Mouse (Mus musculus) MEL (cell line): ENCODE measurements around the gene Mms19. TPM values are rescaled to one million over a fixed set of nuclear protein-coding genes. Genes with fewer than 3 reads are reported as not detected.
"Not testable (repeated sequence)": the region's sequence is repeated elsewhere in the genome, so short reads cannot be mapped to it uniquely, and the experiment has no call there.

Source experiments
- DNase-seq: peaks from one replicate; pipeline ENCODE4 v3.0.0; 2011; ENCODE audit warnings: low read depth, low spot score
- H3K27ac ChIP-seq: 2 replicates; pipeline ENCODE4 v1.5.1; 2012; ENCODE audit warnings: low read depth, mild to moderate bottlenecking, control low read depth, low read length, moderate library complexity; ENCODE audit not compliant: control insufficient read depth
- H3K27me3 ChIP-seq, 2 experiments: fragments of 150-350 bp in 1 of 2; sonication (generic) in 1 of 2; 2 replicates each; pipeline ENCODE4 v1.6.1; 2012; ENCODE audit warnings: low read length in 2 of 2, mild to moderate bottlenecking in 2 of 2, improper control_type of control experiment in 1 of 2, moderate library complexity in 1 of 2; ENCODE audit not compliant: insufficient read depth in 2 of 2, control insufficient read depth in 1 of 2
- H3K36me3 ChIP-seq, 2 experiments: 2 replicates each; pipeline ENCODE4 v1.6.1; 2012 to 2014; ENCODE audit warnings: low read length in 2 of 2, improper control_type of control experiment in 1 of 2, inconsistent platforms in 1 of 2, mild to moderate bottlenecking in 1 of 2; ENCODE audit not compliant: insufficient read depth in 2 of 2, control insufficient read depth in 1 of 2
- H3K4me1 ChIP-seq, 2 experiments: fragments of 150-350 bp in 1 of 2; sonication (generic) in 1 of 2; 2 replicates each; pipeline ENCODE4 v1.6.1; 2012; ENCODE audit warnings: low read length in 2 of 2, improper control_type of control experiment in 1 of 2, mild to moderate bottlenecking in 1 of 2; ENCODE audit not compliant: insufficient read depth in 2 of 2, control insufficient read depth in 1 of 2
- H3K4me3 ChIP-seq, 2 experiments: fragments of 150-350 bp in 1 of 2; sonication (generic) in 1 of 2; 2 replicates each; pipeline ENCODE4 v1.5.1; 2012; ENCODE audit warnings: low read depth in 2 of 2, low read length in 2 of 2, mild to moderate bottlenecking in 2 of 2, moderate library complexity in 2 of 2, control low read depth in 1 of 2, improper control_type of control experiment in 1 of 2; ENCODE audit not compliant: control insufficient read depth in 1 of 2, insufficient read depth in 1 of 2
- H3K79me2 ChIP-seq: 2 replicates; pipeline ENCODE4 v1.6.1; 2012; ENCODE audit warnings: mild to moderate bottlenecking, low read length, moderate library complexity; ENCODE audit not compliant: control insufficient read depth, poor library complexity, insufficient read depth
- H3K9ac ChIP-seq: 2 replicates; pipeline ENCODE4 v1.6.1; 2012; ENCODE audit warnings: low read depth, mild to moderate bottlenecking, control low read depth, low read length, moderate library complexity; ENCODE audit not compliant: control insufficient read depth, poor library complexity, severe bottlenecking
- H3K9me3 ChIP-seq: fragments of 150-350 bp; sonication (generic); replicated peaks from 2 replicates; pipeline ENCODE4 v1.6.1; 2012; ENCODE audit warnings: mild to moderate bottlenecking, low read length, improper control_type of control experiment, moderate library complexity; ENCODE audit not compliant: insufficient read depth
- CTCF ChIP-seq, 3 experiments: IDR thresholded peaks in 2 of 3; conservative IDR thresholded peaks in 1 of 3; 2 replicates each; pipeline ENCODE4 v1.5.1; 2011 to 2012; ENCODE audit warnings: low read length in 3 of 3, low read depth in 2 of 3, mild to moderate bottlenecking in 2 of 3, improper control_type of control experiment in 1 of 3, inconsistent platforms in 1 of 3, mixed read lengths in 1 of 3, moderate library complexity in 1 of 3; ENCODE audit not compliant: control insufficient read depth in 1 of 3, insufficient read depth in 1 of 3, poor library complexity in 1 of 3, severe bottlenecking in 1 of 3
- GATA1 ChIP-seq: IDR thresholded peaks from 2 replicates; pipeline ENCODE4 v1.6.1; 2011; ENCODE audit warnings: low read depth, low read length, improper control_type of control experiment
- HCFC1 ChIP-seq: IDR thresholded peaks from 2 replicates; pipeline ENCODE4 v1.6.1; 2012; ENCODE audit warnings: low read depth, mild to moderate bottlenecking, inconsistent platforms, low read length, improper control_type of control experiment, moderate library complexity
- MAZ ChIP-seq: IDR thresholded peaks from 2 replicates; pipeline ENCODE4 v1.6.1; 2012; ENCODE audit warnings: low read depth, mild to moderate bottlenecking, inconsistent platforms, low read length, improper control_type of control experiment
- MXI1 ChIP-seq: IDR thresholded peaks from 2 replicates; pipeline ENCODE4 v1.6.1; 2011; ENCODE audit warnings: mild to moderate bottlenecking, low read depth, low read length, improper control_type of control experiment
- MYC ChIP-seq: IDR thresholded peaks from 2 replicates; pipeline ENCODE4 v1.6.1; 2011; ENCODE audit warnings: low read depth, mild to moderate bottlenecking, low read length, improper control_type of control experiment, moderate library complexity
- NELFE ChIP-seq: IDR thresholded peaks from 2 replicates; pipeline ENCODE4 v1.6.1; 2011; ENCODE audit warnings: low read depth, low read length, improper control_type of control experiment
- NRF1 ChIP-seq: IDR thresholded peaks from 2 replicates; pipeline ENCODE4 v1.6.1; 2014; ENCODE audit warnings: low read depth, mild to moderate bottlenecking, inconsistent platforms, low read length, improper control_type of control experiment, moderate library complexity; ENCODE audit not compliant: poor library complexity, insufficient read depth, severe bottlenecking
- POLR2A ChIP-seq, 2 experiments: IDR thresholded peaks; 2 replicates each; pipeline ENCODE4 v1.6.1; 2011 to 2012; ENCODE audit warnings: low read length in 2 of 2, mild to moderate bottlenecking in 2 of 2, control low read depth in 1 of 2, improper control_type of control experiment in 1 of 2, low read depth in 1 of 2, moderate library complexity in 1 of 2; ENCODE audit not compliant: control insufficient read depth in 1 of 2, insufficient read depth in 1 of 2, poor library complexity in 1 of 2
- RCOR1 ChIP-seq: IDR thresholded peaks from 2 replicates; pipeline ENCODE4 v1.6.1; 2012; ENCODE audit warnings: low read depth, mild to moderate bottlenecking, inconsistent platforms, low read length, improper control_type of control experiment
- SIN3A ChIP-seq: IDR thresholded peaks from 2 replicates; pipeline ENCODE4 v1.6.1; 2012; ENCODE audit warnings: low read length, improper control_type of control experiment, inconsistent platforms
- SMC3 ChIP-seq: IDR thresholded peaks from 2 replicates; pipeline ENCODE4 v1.6.1; 2011; ENCODE audit warnings: low read depth, low read length, improper control_type of control experiment
- TBP ChIP-seq: IDR thresholded peaks from 2 replicates; pipeline ENCODE4 v1.8.0; 2011; ENCODE audit warnings: low read depth, low read length, improper control_type of control experiment
- UBTF ChIP-seq: IDR thresholded peaks from 2 replicates; pipeline ENCODE4 v1.6.1; 2012; ENCODE audit warnings: low read depth, mild to moderate bottlenecking, inconsistent platforms, low read length, improper control_type of control experiment, moderate library complexity, borderline replicate concordance; ENCODE audit not compliant: insufficient read depth
- polyA plus RNA-seq, 2 experiments: library from polyadenylated mRNA; stranded (reverse) in 1 of 2; unstranded in 1 of 2; fragments of >175 nt in 1 of 2; fragments of >200 nt in 1 of 2; gene quantifications; 2 replicates each; pipeline versions ENCODE4 v1.2.1 to v1.2.4; 2012; ENCODE audit warnings: low replicate concordance in 2 of 2, low read depth in 1 of 2; ENCODE audit not compliant: insufficient read length in 2 of 2, insufficient read depth in 1 of 2, missing spikeins in 1 of 2
- total RNA-seq: library from RNA; depleted of rRNA; stranded (reverse); fragments of 300-350 nt; gene quantifications from 2 replicates; pipeline ENCODE4 v1.2.3, GENCODE M21; 2012

Gene Mms19
- total and polyA plus RNA-seq, 3 experiments: 25.6 to 88.6 TPM; not detected in 1

GRCm38 (mm10) chr19:41915294-41915693 is 65.7 kb downstream of the Mms19 start:
- Histone ChIP-seq H3K27ac (no peak overlapping the region), H3K9ac (no peak overlapping the region), H3K36me3 (peaks cover 26 to 33% of the 10 kb centered on the region in 2 experiments), H3K9me3 (no peaks in the 10 kb centered on the region), H3K79me2 (peaks cover 33% of the 10 kb centered on the region), H3K4me3 (no peak overlapping the region), H3K4me1 (peaks cover 9 to 16% of the 10 kb centered on the region in 2 experiments), H3K27me3 (no peaks in the 10 kb centered on the region)
- DNase-seq: no peak
- TF ChIP-seq RCOR1: no peak
- no peak for TF ChIP-seq UBTF
- TF ChIP-seq NELFE: no peak
- no peak for TF ChIP-seq HCFC1
- no peak for TF ChIP-seq MAZ
- no peak for TF ChIP-seq TBP
- TF ChIP-seq GATA1: no peak
- no peak for TF ChIP-seq NRF1
- TF ChIP-seq POLR2A (IDR thresholded peaks at IDR 0.05; ENCODE audit: control insufficient read depth in 1 of 2, insufficient read depth in 1 of 2, low read depth in 1 of 2, low read length in 2 of 2, poor library complexity in 1 of 2): no peak; a peak in 1 of 4 replicates

DNA sequence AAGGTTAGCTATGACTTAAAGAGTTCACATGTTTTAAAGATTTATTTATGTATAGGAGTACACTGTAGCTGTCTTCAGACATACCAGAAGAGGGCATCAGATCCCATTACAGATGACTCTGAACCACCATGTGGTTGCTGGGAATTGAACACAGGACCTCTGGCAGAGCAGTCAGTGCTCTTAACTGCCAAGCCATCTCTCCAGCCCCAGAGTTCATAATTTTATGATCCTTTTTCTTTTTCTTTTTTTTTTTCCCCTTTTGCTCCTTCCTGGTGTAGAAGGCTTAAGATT is 66.4 kb downstream of the Mms19 start:
- DNase-seq: peak; percentile 54
- not testable (repeated sequence) for H3K9ac ChIP-seq, H3K9me3 ChIP-seq
- peak overlapping the region in 1 of 2 experiments; percentile 85; a peak in 1 of 4 replicates for H3K4me3 ChIP-seq
- TF ChIP-seq MYC (peak; percentile 69; the same call in 1 of the 2 replicates), CTCF (IDR thresholded peaks at IDR 0.05 in 2 of 3, conservative IDR thresholded peaks at IDR 0.05 in 1 of 3; ENCODE audit: control insufficient read depth in 1 of 3, insufficient read depth in 1 of 3, low read depth in 2 of 3, low read length in 3 of 3, poor library complexity in 1 of 3, severe bottlenecking in 1 of 3) (peak; percentile 10 to 35 (median 20); a peak in 3 of 6 replicates), TBP (0 out of 2 replicates have a peak, but pooled peaks have one; percentile 7), SMC3 (peak; percentile 18; the same call in 1 of the 2 replicates), SIN3A (peak; percentile 50), MXI1 (peak; percentile 56; the same call in 1 of the 2 replicates)
- TF ChIP-seq, all 39 proteins: peak for 6; not testable (repeated sequence) for 33
- not testable (repeated sequence) for H3K27me3 ChIP-seq, H3K27ac ChIP-seq
- peaks cover 26 to 27% of the 10 kb centered on the region in 2 experiments for H3K36me3 ChIP-seq
- H3K79me2 ChIP-seq: peaks cover 33% of the 10 kb centered on the region
- peaks cover 9 to 16% of the 10 kb centered on the region in 2 experiments for H3K4me1 ChIP-seq
